In genomic region chr3:139659416-139659815, GRCm38 (mm10) we compare ENCODE assay signal across 26 mouse cellular contexts.
DNase-seq lines count a peak whose midpoint lies in the region; ATAC-seq and TF ChIP-seq lines count a peak whose summit lies in the region.
"Had no signal": no experiment of that assay in that cellular context is flagged by ENCODE, and none has a peak within 500 bp of the region (broad histone marks: within the 10 kb centered on the region; RNA-seq: fewer than 3 reads in every experiment).

No protein-coding gene starts in this region.

- H3K4me2 ChIP-seq in forebrain, embryonic 12.5 days, result no peak overlapping the region
- H3K4me2 ChIP-seq in hindbrain, postnatal 0 days (ENCODE audit: low read depth, low read length), result no peak overlapping the region
- H3K4me2 ChIP-seq in hindbrain, embryonic 16.5 days (ENCODE audit: low read length), result no peak overlapping the region
- H3K4me2 ChIP-seq: embryonic facial prominence, embryonic 12.5 days; embryonic facial prominence, embryonic 15.5 days; forebrain, embryonic 15.5 days; heart, embryonic 13.5 days; hindbrain, embryonic 14.5 days; intestine, embryonic 15.5 days had no signal

- no peak for TF ChIP-seq CTCF in hindbrain, postnatal 0 days (IDR thresholded peaks at IDR 0.05; ENCODE audit: low read depth)

- H3K9me3 ChIP-seq in forebrain, embryonic 12.5 days, result no peaks in the 10 kb centered on the region
- H3K9me3 ChIP-seq in forebrain, embryonic 10.5 days, result no peaks in the 10 kb centered on the region
- H3K9me3 ChIP-seq in hindbrain, postnatal 0 days (ENCODE audit: low read length), result no peaks in the 10 kb centered on the region
- H3K9me3 ChIP-seq in hindbrain, embryonic 16.5 days (ENCODE audit: control insufficient read depth, low read length), result no peaks in the 10 kb centered on the region
- H3K9me3 ChIP-seq: embryonic facial prominence, embryonic 12.5 days; embryonic facial prominence, embryonic 15.5 days; forebrain, embryonic 15.5 days; G1E; heart, embryonic 10.5 days; heart, embryonic 13.5 days; intestine, embryonic 15.5 days had no signal

- no peak overlapping the region for H3K4me3 ChIP-seq in forebrain, embryonic 12.5 days (replicated peaks)
- no peak overlapping the region for H3K4me3 ChIP-seq in forebrain, embryonic 10.5 days
- H3K4me3 ChIP-seq in hindbrain, postnatal 0 days (ENCODE audit: low read length), result no peak overlapping the region
- H3K4me3 ChIP-seq in hindbrain, embryonic 16.5 days (ENCODE audit: low read length), result no peak overlapping the region
- H3K4me3 ChIP-seq: embryonic facial prominence, embryonic 12.5 days; embryonic facial prominence, embryonic 15.5 days; forebrain, embryonic 15.5 days; heart, adult 2 months; heart, embryonic 10.5 days; heart, embryonic 13.5 days; intestine, embryonic 15.5 days had no signal

- no peaks in the 10 kb centered on the region for H3K27me3 ChIP-seq in forebrain, embryonic 12.5 days
- H3K27me3 ChIP-seq in forebrain, embryonic 10.5 days (ENCODE audit: poor library complexity, severe bottlenecking), result no peaks in the 10 kb centered on the region
- H3K27me3 ChIP-seq in hindbrain, postnatal 0 days (ENCODE audit: insufficient read depth, low read length), result no peaks in the 10 kb centered on the region
- H3K27me3 ChIP-seq in hindbrain, embryonic 16.5 days (replicated peaks; ENCODE audit: control insufficient read depth, insufficient read depth, low read length), result no peaks in the 10 kb centered on the region
- H3K27me3 ChIP-seq: CH12.LX; embryonic facial prominence, embryonic 12.5 days; embryonic facial prominence, embryonic 15.5 days; forebrain, embryonic 15.5 days; heart, embryonic 13.5 days; intestine, embryonic 15.5 days had no signal

- no peak overlapping the region for H3K9ac ChIP-seq in forebrain, embryonic 12.5 days
- no peak overlapping the region for H3K9ac ChIP-seq in hindbrain, postnatal 0 days (replicated peaks; ENCODE audit: low read length)
- H3K9ac ChIP-seq in hindbrain, embryonic 16.5 days (ENCODE audit: low read depth, low read length), result no peak overlapping the region
- H3K9ac ChIP-seq: embryonic facial prominence, embryonic 12.5 days; embryonic facial prominence, embryonic 15.5 days; forebrain, embryonic 15.5 days; heart, embryonic 13.5 days; hindbrain, embryonic 14.5 days; intestine, embryonic 15.5 days had no signal

- WGBS in forebrain, embryonic 12.5 days, result 54% methylated on average over 4 of the region's 4 CpGs
- WGBS in forebrain, embryonic 10.5 days, result 70% methylated on average over 4 of the region's 4 CpGs
- WGBS in hindbrain, postnatal 0 days, result 30% methylated on average over 4 of the region's 4 CpGs
- WGBS in hindbrain, embryonic 16.5 days, result 41% methylated on average over 4 of the region's 4 CpGs

- H3K4me1 ChIP-seq in forebrain, embryonic 12.5 days, result no peaks in the 10 kb centered on the region
- no peaks in the 10 kb centered on the region for H3K4me1 ChIP-seq in forebrain, embryonic 10.5 days
- no peaks in the 10 kb centered on the region for H3K4me1 ChIP-seq in hindbrain, postnatal 0 days (ENCODE audit: insufficient read depth, low read length)
- no peaks in the 10 kb centered on the region for H3K4me1 ChIP-seq in hindbrain, embryonic 16.5 days (ENCODE audit: control insufficient read depth, insufficient read depth, low read depth, low read length)
- H3K4me1 ChIP-seq: embryonic facial prominence, embryonic 12.5 days; embryonic facial prominence, embryonic 15.5 days; forebrain, embryonic 15.5 days; heart, embryonic 10.5 days; heart, embryonic 13.5 days; intestine, embryonic 15.5 days had no signal

- no peak overlapping the region for H3K27ac ChIP-seq in forebrain, embryonic 12.5 days
- no peak overlapping the region for H3K27ac ChIP-seq in forebrain, embryonic 10.5 days
- H3K27ac ChIP-seq in hindbrain, postnatal 0 days, result no peak overlapping the region
- no peak overlapping the region for H3K27ac ChIP-seq in hindbrain, embryonic 16.5 days (ENCODE audit: low read depth, low read length)
- H3K27ac ChIP-seq: embryonic facial prominence, embryonic 12.5 days; embryonic facial prominence, embryonic 15.5 days; forebrain, embryonic 15.5 days; heart, adult 2 months; heart, embryonic 10.5 days; heart, embryonic 13.5 days; hindbrain, embryonic 14.5 days; intestine, embryonic 15.5 days had no signal

- ATAC-seq in forebrain, embryonic 12.5 days (ENCODE audit: low FRiP score), result peak; percentile 60; the same call in 1 of the 2 replicates
- no peak for ATAC-seq in hindbrain, postnatal 0 days
- ATAC-seq in hindbrain, embryonic 16.5 days, result no peak
- ATAC-seq: forebrain, embryonic 15.5 days; intestine, embryonic 15.5 days had no signal

- no peaks in the 10 kb centered on the region for H3K36me3 ChIP-seq in forebrain, embryonic 12.5 days (replicated peaks)
- H3K36me3 ChIP-seq in forebrain, embryonic 10.5 days (replicated peaks), result no peaks in the 10 kb centered on the region
- H3K36me3 ChIP-seq in hindbrain, postnatal 0 days (ENCODE audit: insufficient read depth, low read length), result no peaks in the 10 kb centered on the region
- H3K36me3 ChIP-seq in hindbrain, embryonic 16.5 days (ENCODE audit: control insufficient read depth, insufficient read depth, low read length), result no peaks in the 10 kb centered on the region
- H3K36me3 ChIP-seq: embryonic facial prominence, embryonic 12.5 days; embryonic facial prominence, embryonic 15.5 days; forebrain, embryonic 15.5 days; G1E; heart, embryonic 10.5 days; heart, embryonic 13.5 days; intestine, embryonic 15.5 days had no signal

- no peak for DNase-seq in forebrain, embryonic 10.5 days (ENCODE audit: extremely low spot score, low spot score)
- DNase-seq in hindbrain, postnatal 0 days (ENCODE audit: low spot score), result peak; percentile 20
- peak; percentile 57 for DNase-seq in Muller cell, postnatal 12 days (ENCODE audit: inconsistent ontology term)
- peak; percentile 45 for DNase-seq in retina, embryonic 14.5 days (ENCODE audit: low spot score)
- DNase-seq in thymus, postnatal 25 days, result no peak
- DNase-seq: adrenal gland, adult 2 months; adrenal gland, postnatal 14 days; B cell, adult 2 months; cerebellum, adult 11-12 months; cerebellum, adult 9-10 months; cerebellum, postnatal 25 days; gastrocnemius, postnatal 25 days; heart, adult 2 months; heart, postnatal 14 days; kidney, adult 11 months had no signal

Comparison
In these comparisons a context has a peak if more than half of its experiments do, and no peak if none do; other contexts are left out.
1. DNase-seq: peak in hindbrain, postnatal 0 days (single experiment), Muller cell, postnatal 12 days (single experiment) and retina, embryonic 14.5 days (single experiment); none in forebrain, embryonic 10.5 days (single experiment) and thymus, postnatal 25 days (single experiment).